Mouse (Mus musculus): ENCODE results near the gene Nkiras1.

- no peak for TF ChIP-seq TAL1 (IDR thresholded peaks at IDR 0.05; ENCODE audit: low read length)
- no peak for TF ChIP-seq GATA1 (IDR thresholded peaks at IDR 0.05; ENCODE audit: low read length)
Measured at GRCm38 (mm10) chr14:18301591-18301990, 30.7 kb downstream of the Nkiras1 start.
